Mouse (Mus musculus) midbrain, postnatal 0 days (tissue): ENCODE measurements around the gene Esyt1. TPM values are rescaled to one million over a fixed set of nuclear protein-coding genes. Genes with fewer than 3 reads are reported as not detected.

Source experiments
- ATAC-seq: fragments of 200-750 bp; cut with Nextera tagmentation; 2 replicates; pipeline ENCODE4 v1.8.0; 2017; ENCODE audit warnings: moderate number of reproducible peaks, mild to moderate bottlenecking, moderate TSS enrichment, moderate library complexity; ENCODE audit not compliant: low FRiP score
- DNase-seq: peaks from one replicate; pipeline ENCODE4 v3.0.0-alpha.2; 2015; ENCODE audit warnings: low spot score
- H3K27ac ChIP-seq: fragments of 300-500 bp; sonication (generic); 2 replicates; pipeline ENCODE4 v1.5.1; 2014; ENCODE audit warnings: low read depth, mild to moderate bottlenecking, low read length, mixed read lengths
- H3K27me3 ChIP-seq: fragments of 300-500 bp; sonication (generic); 2 replicates; pipeline ENCODE4 v1.6.1; 2014; ENCODE audit warnings: low read length, control low read depth, mixed read lengths; ENCODE audit not compliant: insufficient read depth
- H3K36me3 ChIP-seq: fragments of 300-500 bp; sonication (generic); 2 replicates; pipeline ENCODE4 v1.6.1; 2014; ENCODE audit warnings: low read length, control low read depth, mixed read lengths; ENCODE audit not compliant: insufficient read depth
- H3K4me1 ChIP-seq: fragments of 300-500 bp; sonication (generic); 2 replicates; pipeline ENCODE4 v1.6.1; 2014; ENCODE audit warnings: mild to moderate bottlenecking, control low read depth, antibody characterized with exemption, low read length, mixed read lengths; ENCODE audit not compliant: insufficient read depth
- H3K4me2 ChIP-seq: fragments of 300-500 bp; sonication (generic); 2 replicates; pipeline ENCODE4 v1.6.1; 2014; ENCODE audit warnings: low read depth, mild to moderate bottlenecking, low read length, mixed read lengths; ENCODE audit not compliant: poor library complexity, severe bottlenecking
- H3K4me3 ChIP-seq: fragments of 300-500 bp; sonication (generic); 2 replicates; pipeline ENCODE4 v1.5.1; 2014; ENCODE audit warnings: low read depth, mild to moderate bottlenecking, low read length, moderate library complexity
- H3K9ac ChIP-seq: fragments of 300-500 bp; sonication (generic); replicated peaks from 2 replicates; pipeline ENCODE4 v1.6.1; 2014; ENCODE audit warnings: mild to moderate bottlenecking, low read length, moderate library complexity, mixed read lengths; ENCODE audit not compliant: poor library complexity, severe bottlenecking
- H3K9me3 ChIP-seq: fragments of 300-500 bp; sonication (generic); 2 replicates; pipeline ENCODE4 v1.6.1; 2016; ENCODE audit warnings: low read length, control low read depth
- CTCF ChIP-seq: IDR thresholded peaks from 2 replicates; pipeline ENCODE4 v1.5.1; 2016; ENCODE audit warnings: antibody characterized with exemption, mild to moderate bottlenecking
- WGBS: fragments of 180-500 bp; shearing (Covaris S2); extraction: QIAGEN DNeasy Blood & Tissue Kit; methylation state at CpG from one replicate; pipeline ENCODE4 v1.1.7; 2014; 5-methylcytosine and 5-hydroxymethylcytosine counted together
- polyA plus RNA-seq: library from polyadenylated mRNA; unstranded; fragments of >200 nt; fragmentation: Nextera tagmentation; extraction: Ambion mirVana; gene quantifications from 2 replicates; pipeline ENCODE4 v1.2.1, GENCODE M21; 2015
- total RNA-seq: library from RNA; depleted of rRNA; stranded (reverse); fragments of >200 nt; gene quantifications from 2 replicates; pipeline ENCODE4 v1.2.3, GENCODE M21; 2014

Gene Esyt1
- total and polyA plus RNA-seq, 2 experiments from 2014 or later = 7.3 to 16.6 TPM

GRCm38 (mm10) chr10:128504641-128505370 lies 20.9 kb downstream of the Esyt1 start:
- no peak for DNase-seq
- WGBS = 80% methylated on average over 9 of the region's 9 CpGs
- H3K27ac ChIP-seq = no peak overlapping the region

GRCm38 (mm10) chr10:128504012-128504411 lies 21.7 kb downstream of the Esyt1 start:
- no peak overlapping the region for H3K27ac ChIP-seq
- no peaks in the 10 kb centered on the region for H3K9me3 ChIP-seq
- H3K9ac ChIP-seq = no peak overlapping the region
- no peaks in the 10 kb centered on the region for H3K27me3 ChIP-seq
- H3K4me2 ChIP-seq = no peak overlapping the region
- no peak for DNase-seq
- H3K4me3 ChIP-seq = no peak overlapping the region
- H3K36me3 ChIP-seq = peaks cover 6% of the 10 kb centered on the region; the same call in 1 of the 2 replicates
- no peaks in the 10 kb centered on the region for H3K4me1 ChIP-seq
- TF ChIP-seq CTCF = no peak
- 93% methylated on average over 3 of the region's 3 CpGs for WGBS
- no peak for ATAC-seq

More at GRCm38 (mm10) chr10:128504641-128505370, 20.9 kb downstream of the Esyt1 start:
- Histone ChIP-seq H3K9ac (no peak overlapping the region), H3K9me3 (no peaks in the 10 kb centered on the region), H3K4me2 (no peak overlapping the region), H3K36me3 (peaks cover 8% of the 10 kb centered on the region), H3K4me3 (no peak overlapping the region), H3K27me3 (no peaks in the 10 kb centered on the region), H3K4me1 (no peaks in the 10 kb centered on the region)
- no peak for TF ChIP-seq CTCF
- no peak for ATAC-seq

- Histone ChIP-seq H3K4me2 (no peak overlapping the region), H3K4me3 (no peak overlapping the region), H3K9me3 (no peaks in the 10 kb centered on the region), H3K9ac (no peak overlapping the region), H3K27ac (no peak overlapping the region), H3K27me3 (no peaks in the 10 kb centered on the region), H3K36me3 (peaks cover 6% of the 10 kb centered on the region; the same call in 1 of the 2 replicates), H3K4me1 (no peaks in the 10 kb centered on the region)
- no peak for ATAC-seq
- 76% methylated on average over 8 of the region's 8 CpGs for WGBS
- no peak for TF ChIP-seq CTCF
- DNase-seq = no peak
These were observed 22.1 kb downstream of the Esyt1 start for GRCm38 (mm10) chr10:128503532-128503931.

GRCm38 (mm10) chr10:128502341-128502740 lies 23.3 kb downstream of the Esyt1 start:
- WGBS = 86% methylated on average over 5 of the region's 5 CpGs
- Histone ChIP-seq H3K4me2 (no peak overlapping the region), H3K27me3 (no peaks in the 10 kb centered on the region), H3K9me3 (no peaks in the 10 kb centered on the region), H3K36me3 (peaks cover 4% of the 10 kb centered on the region; the same call in 1 of the 2 replicates), H3K27ac (no peak overlapping the region), H3K9ac (no peak overlapping the region), H3K4me1 (peaks cover 7% of the 10 kb centered on the region; the same call in 1 of the 2 replicates), H3K4me3 (no peak overlapping the region)
- TF ChIP-seq CTCF = no peak
- ATAC-seq (no peak), DNase-seq (no peak)

- Histone ChIP-seq H3K4me3 (peak overlapping the region; percentile 66), H3K4me1 (peaks cover 15% of the 10 kb centered on the region; the same call in 1 of the 2 replicates), H3K27ac (peak overlapping the region; percentile 78), H3K9ac (peak overlapping the region; percentile 34), H3K4me2 (peak overlapping the region; percentile 82), H3K27me3 (no peaks in the 10 kb centered on the region), H3K36me3 (peaks cover 4% of the 10 kb centered on the region; the same call in 1 of the 2 replicates), H3K9me3 (no peaks in the 10 kb centered on the region)
- 2% methylated on average over 21 of the region's 21 CpGs for WGBS
- ATAC-seq (no peak), DNase-seq (peak; percentile 42)
- peak; percentile 9; the same call in 1 of the 2 replicates for TF ChIP-seq CTCF
These were observed 26.5 kb downstream of the Esyt1 start for GRCm38 (mm10) chr10:128499116-128499671.

GRCm38 (mm10) chr10:128498590-128498989 lies 27.1 kb downstream of the Esyt1 start, which contains the start of gene Myl6b:
Myl6b (minus strand) TSS chr10:128498685.
- peak; percentile 97 for DNase-seq

More at GRCm38 (mm10) chr10:128498590-128498989, 27.1 kb downstream of the Esyt1 start, which contains the start of gene Myl6b:
- peak within 1 kb of the TSS; percentile 34 for H3K9ac ChIP-seq
- H3K4me1 ChIP-seq = peaks cover 15% of the 10 kb centered on the region; the same call in 1 of the 2 replicates
- peak within 1 kb of the TSS; percentile 78 for H3K27ac ChIP-seq
- WGBS = under 1% methylated on average over 24 of the region's 27 CpGs
- H3K4me2 ChIP-seq = peak within 1 kb of the TSS; percentile 82
- no peaks in the 10 kb centered on the region for H3K9me3 ChIP-seq
- TF ChIP-seq CTCF = no peak
- peak within 1 kb of the TSS; percentile 66 for H3K4me3 ChIP-seq
- H3K36me3 ChIP-seq = peaks cover 4% of the 10 kb centered on the region; the same call in 1 of the 2 replicates
- no peaks in the 10 kb centered on the region for H3K27me3 ChIP-seq
- ATAC-seq = peak; percentile 76
